Mouse (Mus musculus): Measurements from ENCODE around the gene Camk1d.

The Camk1d gene

DNA sequence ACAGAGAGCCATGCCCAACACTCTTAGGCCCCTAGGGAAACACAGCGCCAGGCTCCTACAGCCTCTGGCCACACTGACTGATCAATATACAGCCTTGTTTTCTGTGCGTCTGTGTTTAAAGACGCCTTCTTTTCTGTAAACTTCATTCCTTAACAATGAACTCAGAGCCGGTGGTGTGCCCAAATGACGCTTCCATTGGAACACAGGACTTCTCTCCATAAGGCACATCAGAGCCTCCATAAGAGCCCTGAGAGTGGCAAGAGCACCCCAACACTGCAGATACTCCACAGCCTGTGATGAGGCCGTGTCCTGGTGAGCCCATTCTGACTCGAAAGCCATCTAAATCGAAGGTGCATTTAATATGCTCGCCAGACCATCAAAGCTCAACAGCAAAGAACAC is 50.8 kb downstream of the Camk1d start:
- no peak for DNase-seq (ENCODE audit: low spot score in 2 of 2)

GRCm38 (mm10) chr2:5661946-5662345 is 52.4 kb downstream of the Camk1d start:
- no peak for DNase-seq (ENCODE audit: low spot score in 2 of 2)

DNA sequence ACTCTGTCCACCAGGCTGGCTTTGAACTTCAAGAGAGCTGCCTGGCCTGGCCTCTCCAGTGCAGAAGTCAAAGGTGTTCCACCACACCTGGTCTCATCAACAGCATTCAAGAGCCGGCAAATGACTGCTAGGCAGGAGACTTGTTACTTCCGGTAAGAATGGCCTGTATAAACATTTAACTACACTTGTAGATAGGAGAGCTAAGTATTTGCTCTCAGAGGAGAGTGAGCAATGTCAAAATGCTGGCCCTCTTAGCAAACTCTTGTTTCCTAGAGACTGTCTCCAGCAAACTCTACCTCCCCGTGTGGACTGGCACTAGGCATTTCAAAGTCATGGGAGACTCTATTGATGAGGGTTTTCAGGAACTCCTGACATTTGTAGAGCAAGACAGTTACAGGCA is 56.3 kb downstream of the Camk1d start:
- no peak for DNase-seq (ENCODE audit: low spot score in 2 of 2)

DNA sequence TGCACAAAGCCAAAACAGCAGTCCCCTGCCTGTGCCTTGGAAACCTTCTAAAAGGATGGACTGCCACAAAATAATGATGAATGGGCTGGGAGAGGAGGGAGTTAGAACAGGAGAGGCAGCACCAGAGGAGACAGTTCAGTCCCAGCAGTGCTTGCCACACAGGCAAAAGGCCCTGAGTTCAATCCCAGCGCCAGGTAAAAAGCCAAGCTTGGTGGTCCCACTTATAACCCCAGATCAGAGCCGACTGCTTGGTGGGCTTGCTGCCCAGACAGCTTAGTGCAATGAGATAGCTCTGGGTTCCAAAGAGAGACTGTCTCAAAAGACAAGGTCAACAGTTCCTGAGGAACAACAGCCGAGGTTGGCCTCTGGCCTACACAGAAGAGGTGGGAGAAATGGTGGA is 58.0 kb downstream of the Camk1d start:
- no peak for DNase-seq (ENCODE audit: low spot score in 2 of 2)

DNA sequence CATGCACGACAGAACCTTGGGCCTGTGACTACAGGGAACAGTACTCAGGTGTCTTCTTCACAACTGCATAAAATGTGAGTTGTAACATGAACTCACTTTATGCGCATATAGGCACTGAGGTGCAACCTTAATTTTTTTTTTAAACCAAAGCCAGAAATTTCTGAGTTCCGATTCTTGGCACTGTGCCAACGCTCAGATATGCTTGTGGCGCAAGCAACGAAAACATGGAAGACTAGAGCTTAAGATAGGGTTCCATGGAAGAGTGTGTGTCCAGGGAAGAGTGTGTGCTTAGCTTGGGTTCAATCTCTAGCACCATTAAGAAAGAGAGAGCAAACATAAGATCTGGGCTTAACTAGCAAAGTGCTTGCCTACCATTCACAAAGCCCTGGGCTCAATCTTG is 62.2 kb downstream of the Camk1d start:
- DNase-seq (ENCODE audit: low spot score in 2 of 2), result no peak

DNA sequence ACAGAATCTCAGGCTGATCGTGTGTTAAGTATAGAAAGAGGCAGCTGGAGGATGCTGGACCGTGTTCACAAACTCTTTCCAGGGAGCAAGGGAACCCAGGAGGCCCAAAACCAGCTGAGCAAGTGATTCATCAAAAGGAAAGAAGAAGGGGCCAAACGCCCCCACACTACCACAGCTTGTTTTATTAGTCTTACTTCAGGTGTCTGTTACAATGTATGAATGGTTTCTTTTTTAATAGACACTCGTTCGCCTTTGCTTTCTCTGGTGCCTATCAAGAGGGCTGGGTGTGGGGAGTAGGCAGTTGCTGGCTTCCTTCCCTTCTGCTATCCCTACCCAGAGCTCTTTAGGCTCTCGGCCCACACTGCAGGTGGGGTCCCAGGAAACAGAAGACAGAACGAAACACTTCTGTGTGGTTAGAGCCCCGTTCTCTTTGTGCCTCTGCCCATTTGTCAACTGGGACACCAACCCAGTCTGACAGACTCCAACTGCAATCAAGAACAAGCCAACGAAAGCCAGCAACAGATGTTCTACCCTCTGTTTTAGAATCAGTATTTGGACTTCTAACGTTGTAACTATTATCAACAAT is 62.9 kb downstream of the Camk1d start:
- DNase-seq (ENCODE audit: low spot score in 2 of 2), result no peak

DNA sequence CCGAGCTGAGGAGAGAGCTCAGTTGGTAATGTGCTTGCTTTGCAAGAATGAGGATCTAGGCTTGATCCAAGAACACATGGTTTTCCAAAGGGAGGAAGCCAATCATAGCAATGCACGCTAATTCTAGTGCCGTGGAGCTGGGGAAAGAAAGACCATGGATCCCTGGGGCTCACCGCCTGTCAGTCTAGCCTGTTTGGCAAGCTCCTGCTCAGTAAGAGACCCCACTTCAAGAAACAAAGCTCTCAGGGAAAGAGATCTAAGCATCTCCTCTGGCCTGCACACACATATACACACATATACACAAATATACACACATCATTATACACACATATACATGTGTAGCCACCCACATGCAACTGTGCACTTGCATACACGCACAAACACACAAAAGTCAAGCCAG is 65.1 kb downstream of the Camk1d start:
- no peak for DNase-seq (ENCODE audit: low spot score in 2 of 2)

- DNase-seq (ENCODE audit: low spot score in 2 of 2), result no peak
These were observed 65.6 kb downstream of the Camk1d start for GRCm38 (mm10) chr2:5648764-5649163.

DNA sequence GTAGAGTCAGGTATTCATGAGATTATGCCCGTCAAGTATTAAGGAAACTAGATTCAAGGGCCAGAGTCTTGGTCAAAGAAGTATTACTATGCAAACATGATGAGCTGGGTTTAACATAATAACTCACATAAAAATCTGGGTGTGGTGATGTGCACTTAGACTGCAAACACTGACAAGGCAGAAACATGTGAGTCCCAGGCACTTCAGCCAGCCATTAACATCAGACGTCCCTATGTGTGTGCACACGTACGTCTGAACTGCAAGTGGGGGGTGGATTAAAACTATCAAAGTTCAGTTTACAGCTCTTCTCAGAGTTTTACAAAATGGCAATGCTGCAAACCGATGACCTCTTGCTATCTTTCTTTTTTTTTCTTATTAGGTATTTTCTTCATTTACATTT is 68.0 kb downstream of the Camk1d start:
- DNase-seq (ENCODE audit: low spot score in 2 of 2), result no peak

- DNase-seq (ENCODE audit: low spot score in 2 of 2), result no peak
These were observed 68.7 kb downstream of the Camk1d start for GRCm38 (mm10) chr2:5645584-5645983.

DNA sequence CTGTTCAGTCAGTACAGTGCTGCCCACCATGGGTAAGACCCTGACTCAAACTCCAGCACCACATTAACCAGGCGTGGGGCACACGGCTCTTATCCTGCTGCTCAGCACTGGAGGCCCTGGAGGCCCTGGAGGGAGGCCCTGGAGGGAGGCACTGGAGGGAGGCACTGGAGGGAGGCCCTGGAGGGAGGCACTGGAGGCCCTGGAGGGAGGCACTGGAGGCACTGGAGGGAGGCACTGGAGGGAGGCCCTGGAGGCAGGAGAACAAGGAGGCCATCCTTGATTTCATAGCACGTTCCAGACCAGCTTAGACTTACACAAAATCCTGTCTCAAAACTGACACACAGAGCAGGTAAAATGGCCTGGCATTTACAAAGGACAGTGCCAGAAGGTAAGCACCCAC is 70.4 kb downstream of the Camk1d start:
- DNase-seq (ENCODE audit: low spot score in 2 of 2), result no peak

DNA sequence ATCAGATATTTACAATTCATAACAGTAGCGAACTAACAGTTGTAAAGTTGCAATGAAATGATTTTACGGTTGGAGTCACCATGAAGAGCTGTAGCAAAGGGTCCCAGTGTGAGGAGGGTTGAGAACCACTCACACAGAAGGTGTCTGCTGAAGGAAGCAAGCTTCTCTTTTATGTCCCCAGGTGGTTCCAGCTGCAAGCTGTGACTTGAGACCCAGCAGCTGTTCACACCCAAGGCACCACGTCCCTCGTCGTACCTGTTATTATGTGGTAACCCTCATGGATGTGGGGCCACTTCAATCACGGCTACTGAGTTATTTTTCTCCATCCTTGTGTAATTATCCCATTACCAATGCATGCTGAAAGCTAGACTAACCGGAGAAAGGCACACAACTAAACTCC is 71.1 kb downstream of the Camk1d start:
- DNase-seq (ENCODE audit: low spot score in 2 of 2), result no peak

DNA sequence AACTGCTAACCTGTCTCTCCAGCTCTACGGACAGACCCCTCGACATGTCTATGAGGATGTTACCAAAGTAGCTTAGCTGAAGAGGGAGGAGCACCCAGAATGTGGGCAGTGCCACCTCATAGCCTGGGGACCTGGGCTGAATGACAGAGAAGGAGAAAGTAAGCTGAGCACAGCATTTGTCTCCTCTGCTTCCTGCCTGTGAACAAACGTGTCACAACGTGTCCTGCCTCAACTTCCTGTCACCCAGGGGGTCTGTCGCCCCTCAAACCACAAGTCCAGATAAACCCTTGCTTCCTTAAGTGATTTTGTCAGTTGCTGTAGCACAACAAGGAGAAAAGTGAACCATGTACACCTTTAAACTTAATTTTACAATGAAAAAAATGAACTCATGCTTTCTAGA is 71.7 kb downstream of the Camk1d start:
- DNase-seq (ENCODE audit: low spot score in 2 of 2), result no peak

DNA sequence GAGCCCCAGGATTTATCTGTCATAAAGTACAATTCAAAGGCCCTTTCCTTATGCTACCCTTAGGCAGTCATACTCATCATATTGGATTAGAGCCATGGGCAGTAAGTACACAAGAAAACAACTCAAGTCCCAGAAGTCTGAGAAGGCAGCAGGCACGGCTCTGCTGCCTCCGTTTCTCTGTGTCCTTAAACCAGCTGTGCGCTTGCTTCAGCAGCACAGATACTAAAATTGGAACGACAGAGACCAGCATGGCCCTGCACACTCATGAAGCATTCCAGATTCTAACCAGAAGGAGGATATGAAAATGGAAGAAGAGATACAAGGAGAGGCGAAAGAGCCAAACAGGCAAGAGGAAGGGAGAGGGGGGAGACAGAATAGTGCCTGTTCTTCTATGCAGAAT is 72.6 kb downstream of the Camk1d start:
- DNase-seq (ENCODE audit: low spot score in 2 of 2), result no peak

GRCm38 (mm10) chr2:5640586-5640985 is 73.7 kb downstream of the Camk1d start:
- no peak for DNase-seq (ENCODE audit: low spot score in 2 of 2)

GRCm38 (mm10) chr2:5636801-5637742 is 77.2 kb downstream of the Camk1d start:
- peak; percentile 40 to 53 for DNase-seq (ENCODE audit: low spot score in 2 of 2)

GRCm38 (mm10) chr2:5632355-5632684 is 82.0 kb downstream of the Camk1d start:
- DNase-seq (ENCODE audit: low spot score in 2 of 2), result no peak

- no peak for DNase-seq (ENCODE audit: low spot score in 2 of 2)
These were observed 82.5 kb downstream of the Camk1d start for GRCm38 (mm10) chr2:5631676-5632354.

DNA sequence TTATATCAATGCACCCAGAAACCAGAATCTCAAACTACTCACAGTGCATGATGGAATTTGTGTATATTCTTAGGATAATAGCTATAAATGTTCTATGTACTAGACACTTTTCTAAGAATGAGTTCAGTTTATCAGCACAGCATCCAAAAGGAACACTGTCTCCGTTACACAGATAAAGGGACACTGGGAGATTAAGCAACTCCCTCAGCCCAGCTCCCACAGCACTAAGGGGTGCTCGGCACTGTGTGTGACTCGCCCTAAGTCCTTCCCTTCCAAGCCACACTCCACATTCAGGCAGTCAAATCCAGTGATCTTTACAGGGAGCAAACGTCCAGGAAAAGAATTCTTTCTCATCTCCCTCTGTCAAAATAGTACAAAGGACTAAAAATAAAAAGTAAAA is 83.6 kb downstream of the Camk1d start:
- DNase-seq (ENCODE audit: low spot score in 2 of 2), result no peak

- no peak for DNase-seq (ENCODE audit: low spot score in 2 of 2)
These were observed 89.9 kb downstream of the Camk1d start for GRCm38 (mm10) chr2:5624379-5624778.

GRCm38 (mm10) chr2:5618361-5618896 is 95.9 kb downstream of the Camk1d start:
- no peak for DNase-seq (ENCODE audit: low spot score in 2 of 2)

DNA sequence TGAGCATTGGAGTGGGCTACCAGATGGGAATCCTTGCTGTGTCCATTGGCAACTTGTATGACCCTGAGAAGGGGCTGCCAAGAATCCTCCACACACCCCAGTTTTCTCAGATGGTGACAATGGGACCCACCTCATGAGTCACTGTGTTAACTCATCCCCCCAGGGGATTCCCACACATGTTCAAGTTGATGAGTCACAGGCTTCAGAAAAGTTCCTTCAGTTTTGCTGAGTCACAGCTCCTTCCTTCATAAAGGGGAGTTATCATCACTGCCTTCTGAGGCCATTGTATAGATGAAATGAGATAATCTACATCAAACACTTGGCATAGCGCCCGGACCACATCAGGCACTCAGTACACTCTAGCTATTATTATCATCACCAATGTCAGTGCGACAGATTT is 99.4 kb downstream of the Camk1d start:
- peak; percentile 26 to 39 for DNase-seq (ENCODE audit: low spot score in 2 of 2)

DNA sequence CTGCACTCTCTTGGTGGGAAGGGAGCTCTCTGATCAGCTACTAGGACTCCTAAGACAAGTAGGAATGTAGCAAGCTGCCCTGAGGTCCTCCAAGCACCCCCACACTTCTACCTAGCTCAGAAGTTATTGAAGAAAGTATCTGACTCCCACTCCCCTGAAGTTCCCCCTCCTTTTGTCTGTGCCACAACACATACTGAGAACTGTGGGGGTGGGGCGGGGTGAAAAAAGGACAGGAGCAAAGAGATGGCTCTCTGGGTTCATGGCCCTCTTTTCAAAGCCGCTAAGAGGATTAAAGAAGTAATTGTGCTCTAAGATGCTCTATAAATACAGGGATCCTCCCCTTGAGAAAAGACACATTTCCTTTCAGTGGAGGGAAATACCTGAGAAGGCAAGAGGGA is 100.0 kb downstream of the Camk1d start:
- DNase-seq (ENCODE audit: low spot score in 2 of 2), result no peak
